Mouse (Mus musculus) CH12.LX (cell line): ENCODE data around the gene Usp5. TPM values are rescaled to one million over a fixed set of nuclear protein-coding genes. Genes with fewer than 3 reads are reported as not detected.

Source experiments
- DNase-seq: peaks from one replicate; pipeline ENCODE4 v3.0.0-alpha.2; 2013; ENCODE audit errors: extremely low read depth
- H3K27ac ChIP-seq: 2 replicates; pipeline ENCODE4 v1.5.1; 2012; ENCODE audit warnings: low read depth, mild to moderate bottlenecking, control low read depth, moderate library complexity; ENCODE audit not compliant: insufficient read depth
- H3K27me3 ChIP-seq: replicated peaks from 2 replicates; pipeline ENCODE3; 2012; ENCODE audit warnings: inconsistent platforms
- H3K36me3 ChIP-seq, 2 experiments: replicated peaks in 1 of 2; 2 replicates each; pipeline versions ENCODE3 to v1.6.1; 2012; ENCODE audit warnings: inconsistent platforms in 1 of 2, low read length in 1 of 2, mild to moderate bottlenecking in 1 of 2, mixed read lengths in 1 of 2, moderate library complexity in 1 of 2; ENCODE audit not compliant: control insufficient read depth in 1 of 2, insufficient read depth in 1 of 2
- H3K4me1 ChIP-seq, 2 experiments: 2 replicates each; pipeline ENCODE4 v1.6.1; 2012; ENCODE audit warnings: inconsistent platforms in 1 of 2, moderate library complexity in 1 of 2; ENCODE audit not compliant: insufficient read depth in 2 of 2, control insufficient read depth in 1 of 2
- H3K4me2 ChIP-seq: 2 replicates; pipeline ENCODE4 v1.6.1; 2012; ENCODE audit warnings: low read depth, mild to moderate bottlenecking, control low read depth; ENCODE audit not compliant: poor library complexity, insufficient read depth, severe bottlenecking
- H3K4me3 ChIP-seq, 3 experiments: fragments of 150-350 bp in 1 of 3; sonication (generic) in 1 of 3; replicated peaks in 1 of 3; 2 replicates each; pipeline versions ENCODE3 to v1.5.1; 2011 to 2012; ENCODE audit warnings: low read depth in 2 of 3, low read length in 2 of 3, mild to moderate bottlenecking in 2 of 3, moderate library complexity in 2 of 3, control low read depth in 1 of 3, improper control_type of control experiment in 1 of 3, inconsistent platforms in 1 of 3, mixed read lengths in 1 of 3; ENCODE audit not compliant: poor library complexity in 1 of 3
- H3K79me2 ChIP-seq: replicated peaks from 2 replicates; pipeline ENCODE4 v1.6.1; 2012; ENCODE audit warnings: mild to moderate bottlenecking, moderate library complexity; ENCODE audit not compliant: control insufficient read depth, poor library complexity, insufficient read depth, severe bottlenecking; ENCODE audit errors: extremely low read depth
- H3K9ac ChIP-seq: 2 replicates; pipeline ENCODE4 v1.6.1; 2012; ENCODE audit warnings: low read depth, mild to moderate bottlenecking, control low read depth, moderate library complexity; ENCODE audit not compliant: insufficient read depth
- H3K9me3 ChIP-seq: replicated peaks from 2 replicates; pipeline ENCODE3; 2012; ENCODE audit warnings: low read length, inconsistent platforms, mixed read lengths
- CHD2 ChIP-seq: IDR thresholded peaks from 2 replicates; pipeline ENCODE4 v1.6.1; 2011; ENCODE audit warnings: low read length, improper control_type of control experiment
- CTCF ChIP-seq, 2 experiments: IDR thresholded peaks in 1 of 2; conservative IDR thresholded peaks in 1 of 2; 2 replicates each; pipeline ENCODE4 v1.5.1; 2011 to 2012; ENCODE audit warnings: low read depth in 2 of 2, low read length in 2 of 2, improper control_type of control experiment in 1 of 2, inconsistent platforms in 1 of 2, mild to moderate bottlenecking in 1 of 2, moderate library complexity in 1 of 2
- E2F4 ChIP-seq: IDR thresholded peaks from 2 replicates; pipeline ENCODE4 v1.6.1; 2011; ENCODE audit warnings: low read depth, low read length, improper control_type of control experiment; ENCODE audit not compliant: insufficient replicate concordance
- EP300 ChIP-seq: IDR thresholded peaks from 2 replicates; pipeline ENCODE4 v1.6.1; 2011; ENCODE audit warnings: low read length, improper control_type of control experiment
- ETS1 ChIP-seq: conservative IDR thresholded peaks from 2 replicates; pipeline ENCODE4 v1.6.1; 2012; ENCODE audit warnings: low read depth, mild to moderate bottlenecking, inconsistent platforms, low read length, improper control_type of control experiment, moderate library complexity
- GABPA ChIP-seq: IDR thresholded peaks from 2 replicates; pipeline ENCODE4 v1.6.1; 2012; ENCODE audit warnings: low read depth, low read length, improper control_type of control experiment, inconsistent platforms; ENCODE audit not compliant: insufficient replicate concordance
- HCFC1 ChIP-seq: IDR thresholded peaks from 2 replicates; pipeline ENCODE4 v1.6.1; 2012; ENCODE audit warnings: low read depth, mild to moderate bottlenecking, inconsistent platforms, low read length, improper control_type of control experiment
- IRF4 ChIP-seq: IDR thresholded peaks from 2 replicates; pipeline ENCODE4 v1.6.1; 2014; ENCODE audit warnings: low read depth, mild to moderate bottlenecking, inconsistent platforms, low read length, improper control_type of control experiment
- JUN ChIP-seq: IDR thresholded peaks from 2 replicates; pipeline ENCODE4 v1.6.1; 2011; ENCODE audit warnings: low read depth, mild to moderate bottlenecking, low read length, improper control_type of control experiment, moderate library complexity; ENCODE audit not compliant: insufficient read depth
- KAT2A ChIP-seq: IDR thresholded peaks from 2 replicates; pipeline ENCODE4 v1.6.1; 2012; ENCODE audit warnings: low read length, improper control_type of control experiment, inconsistent platforms; ENCODE audit not compliant: insufficient replicate concordance
- MAZ ChIP-seq: IDR thresholded peaks from 2 replicates; pipeline ENCODE4 v1.6.1; 2012; ENCODE audit warnings: low read depth, mild to moderate bottlenecking, inconsistent platforms, low read length, improper control_type of control experiment, moderate library complexity
- MEF2A ChIP-seq: IDR thresholded peaks from 2 replicates; pipeline ENCODE4 v1.6.1; 2014; ENCODE audit warnings: low read depth, mild to moderate bottlenecking, inconsistent platforms, low read length, improper control_type of control experiment, borderline replicate concordance
- NELFE ChIP-seq: IDR thresholded peaks from 2 replicates; pipeline ENCODE4 v1.6.1; 2011; ENCODE audit warnings: low read depth, low read length, improper control_type of control experiment
- PAX5 ChIP-seq: IDR thresholded peaks from 2 replicates; pipeline ENCODE4 v1.6.1; 2012; ENCODE audit warnings: low read length, inconsistent platforms, mixed read lengths
- POLR2A ChIP-seq: IDR thresholded peaks from 2 replicates; pipeline ENCODE4 v1.6.1; 2011; ENCODE audit warnings: low read depth, mild to moderate bottlenecking, improper control_type of control experiment, low read length
- RCOR1 ChIP-seq: conservative IDR thresholded peaks from 2 replicates; pipeline ENCODE4 v1.6.1; 2012; ENCODE audit warnings: low read depth, mild to moderate bottlenecking, inconsistent platforms, low read length, improper control_type of control experiment
- SIN3A ChIP-seq: IDR thresholded peaks from 2 replicates; pipeline ENCODE4 v1.6.1; 2012; ENCODE audit warnings: low read length, improper control_type of control experiment, inconsistent platforms
- TBP ChIP-seq: conservative IDR thresholded peaks from 2 replicates; pipeline ENCODE4 v1.6.1; 2011; ENCODE audit warnings: low read depth, low read length, improper control_type of control experiment
- TCF12 ChIP-seq: IDR thresholded peaks from 2 replicates; pipeline ENCODE4 v1.6.1; 2014; ENCODE audit warnings: low read depth, mild to moderate bottlenecking, inconsistent platforms, low read length, improper control_type of control experiment
- UBTF ChIP-seq: IDR thresholded peaks from 2 replicates; pipeline ENCODE4 v1.6.1; 2012; ENCODE audit warnings: low read depth, mild to moderate bottlenecking, inconsistent platforms, low read length, improper control_type of control experiment, moderate library complexity
- ZC3H11A ChIP-seq: IDR thresholded peaks from 2 replicates; pipeline ENCODE4 v1.6.1; 2012; ENCODE audit warnings: low read depth, mild to moderate bottlenecking, inconsistent platforms, low read length, improper control_type of control experiment
- ZMIZ1 ChIP-seq: IDR thresholded peaks from 2 replicates; pipeline ENCODE4 v1.6.1; 2012; ENCODE audit warnings: low read depth, mild to moderate bottlenecking, inconsistent platforms, low read length, improper control_type of control experiment
- ZNF384 ChIP-seq: IDR thresholded peaks from 2 replicates; pipeline ENCODE4 v1.6.1; 2012; ENCODE audit warnings: low read depth, low read length, improper control_type of control experiment, inconsistent platforms
- dilution Hi-C: fragments of 300-500 bp; cut with MboI; formaldehyde crosslinking; loops from 2 replicates; pipeline ENCODE4 v1.14.3; 2020; ENCODE audit warnings: low sequenced_read_pairs; ENCODE audit not compliant: extremely low pct_unique_long_range_greater_than_20kb, extremely low pct_ligation_motif_present
- in situ Hi-C: fragments of 300-500 bp; cut with MboI; formaldehyde crosslinking; loops from 3 replicates; pipeline ENCODE4 v1.14.3; 2019; ENCODE audit warnings: low sequenced_read_pairs, low pct_ligation_motif_present, low pct_unique_long_range_greater_than_20kb, mixed read lengths
- polyA plus RNA-seq: library from polyadenylated mRNA; unstranded; fragments of >175 nt; gene quantifications from 2 replicates; pipeline ENCODE4 v1.2.1, GENCODE M21; 2012; ENCODE audit warnings: low read depth; ENCODE audit not compliant: insufficient read length
- total RNA-seq, 2 experiments: library from RNA; depleted of rRNA; stranded (reverse); fragments of 300-350 nt in 1 of 2; fragments of >200 nt in 1 of 2; gene quantifications; 2 replicates each; pipeline ENCODE4 v1.2.3; 2012 to 2014

Usp5 gene
- total and polyA plus RNA-seq, 3 experiments: 79.8 to 107 (median 103) TPM

GRCm38 (mm10) chr6:124840241-124841167 is 11.2 kb upstream of the Usp5 start, which contains the start of gene Gnb3:
Gene Gnb3, minus strand, starts transcription at chr6:124840275.
- peaks cover 17 to 63% of the 10 kb centered on the region in 2 experiments for H3K4me1 ChIP-seq
- H3K79me2 ChIP-seq: no peaks in the 10 kb centered on the region
- dilution Hi-C loops (no loop called here), in situ Hi-C loops (loop anchor here (10.0 kb wide), 1 partner anchor 94 kb away; the partner anchor contains the start of gene Mlf2)
- H3K36me3 ChIP-seq: peaks cover 1 to 26% of the 10 kb centered on the region in 2 experiments
- no peaks in the 10 kb centered on the region for H3K9me3 ChIP-seq
- H3K27ac ChIP-seq: peak within 1 kb of the TSS; percentile 27
- DNase-seq: peak; percentile 78
- no peak within 1 kb of the TSS for H3K9ac ChIP-seq
- peak; percentile 52; the same call in 1 of the 2 replicates for TF ChIP-seq TCF12
- TF ChIP-seq IRF4: peak; percentile 19; the same call in 1 of the 2 replicates
- peak; percentile 38; the same call in 1 of the 2 replicates for TF ChIP-seq POLR2A
- no peak for TF ChIP-seq JUN
- 0 out of 2 replicates have a peak, but pooled peaks have one; percentile 14 for TF ChIP-seq EP300
- TF ChIP-seq E2F4: no peak
- H3K4me3 ChIP-seq: no peak within 1 kb of the TSS
- H3K27me3 ChIP-seq: no peaks in the 10 kb centered on the region
- peak within 1 kb of the TSS; percentile 10; the same call in 1 of the 2 replicates for H3K4me2 ChIP-seq

GRCm38 (mm10) chr6:124839805-124840204 is 10.5 kb upstream of the Usp5 start:
- no peaks in the 10 kb centered on the region for H3K9me3 ChIP-seq
- H3K9ac ChIP-seq: no peak overlapping the region
- H3K4me3 ChIP-seq: no peak overlapping the region
- H3K36me3 ChIP-seq: peaks cover 6 to 33% of the 10 kb centered on the region in 2 experiments
- H3K4me2 ChIP-seq: no peak overlapping the region
- in situ Hi-C loops: loop anchor here (10.0 kb wide), 1 partner anchor 95 kb away; the partner anchor contains the start of gene Mlf2
- DNase-seq: no peak
- no peak overlapping the region for H3K27ac ChIP-seq
- TF ChIP-seq GABPA: no peak
- H3K4me1 ChIP-seq: peaks cover 17 to 62% of the 10 kb centered on the region in 2 experiments
- dilution Hi-C loops: no loop called here
- no peaks in the 10 kb centered on the region for H3K27me3 ChIP-seq
- no peaks in the 10 kb centered on the region for H3K79me2 ChIP-seq

- DNase-seq: no peak
- Histone ChIP-seq H3K79me2 (no peaks in the 10 kb centered on the region; the same call in 1 of the 2 replicates), H3K4me1 (peaks cover 12 to 77% of the 10 kb centered on the region in 2 experiments), H3K4me2 (no peak overlapping the region), H3K4me3 (no peak overlapping the region), H3K9me3 (no peaks in the 10 kb centered on the region), H3K27ac (no peak overlapping the region), H3K27me3 (no peaks in the 10 kb centered on the region), H3K36me3 (peaks cover 33 to 67% of the 10 kb centered on the region in 2 experiments), H3K9ac (no peak overlapping the region)
- dilution Hi-C loops (no loop called here), in situ Hi-C loops (no loop called here)
- TF ChIP-seq TBP: no peak
- no peak for TF ChIP-seq PAX5
- no peak for TF ChIP-seq MEF2A
- no peak for TF ChIP-seq HCFC1
- no peak for TF ChIP-seq KAT2A
- no peak for TF ChIP-seq ETS1
- TF ChIP-seq MAZ: no peak
- no peak for TF ChIP-seq GABPA
- TF ChIP-seq UBTF: no peak
- TF ChIP-seq RCOR1: no peak
- no peak for TF ChIP-seq POLR2A
- TF ChIP-seq ZC3H11A: no peak
- TF ChIP-seq CTCF (conservative IDR thresholded peaks at IDR 0.05 in 1 of 2, IDR thresholded peaks at IDR 0.05 in 1 of 2; ENCODE audit: low read depth in 2 of 2, low read length in 2 of 2): no peak
- no peak for TF ChIP-seq ZNF384
- TF ChIP-seq ZMIZ1: no peak
- no peak for TF ChIP-seq SIN3A
- TF ChIP-seq NELFE: no peak
- no peak for TF ChIP-seq CHD2
Observed at GRCm38 (mm10) chr6:124836411-124836810, 7.1 kb upstream of the Usp5 start.
